ENCODE assay signal across 10 mouse cellular contexts in the genomic region with DNA sequence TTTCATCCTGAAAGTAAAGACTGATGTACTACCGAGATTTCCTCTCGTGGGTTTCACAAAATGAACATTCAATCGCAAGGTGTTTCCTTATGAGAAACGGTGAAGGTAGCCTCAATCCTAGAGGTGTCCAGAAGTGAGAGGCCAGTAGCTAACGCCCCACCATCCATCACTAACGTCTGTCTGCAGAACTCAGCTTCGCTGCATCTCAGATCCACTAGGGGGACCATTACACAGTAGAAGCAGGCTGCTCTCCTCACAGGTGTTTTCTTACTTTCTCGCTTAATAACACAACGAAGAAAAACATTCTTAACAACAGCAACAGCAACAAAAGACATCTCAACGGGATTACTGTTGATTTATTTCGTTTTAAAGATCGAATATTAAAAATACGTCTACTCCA.
DNase-seq lines count a peak whose midpoint lies in the region; ATAC-seq lines count a peak whose summit lies in the region.
"Had no signal": no experiment of that assay in that cellular context is flagged by ENCODE, and none has a peak within 500 bp of the region (broad histone marks: within the 10 kb centered on the region; RNA-seq: fewer than 3 reads in every experiment).

No protein-coding gene starts in this region.

- H3K36me3 ChIP-seq in embryonic facial prominence, embryonic 11.5 days (replicated peaks; ENCODE audit: control insufficient read depth, insufficient read depth, low read depth, low read length): no peaks in the 10 kb centered on the region
- H3K36me3 ChIP-seq in embryonic facial prominence, embryonic 10.5 days (replicated peaks): no peaks in the 10 kb centered on the region
- no peaks in the 10 kb centered on the region for H3K36me3 ChIP-seq in limb, embryonic 11.5 days (ENCODE audit: control insufficient read depth, insufficient read depth, low read length)
- peaks cover 4% of the 10 kb centered on the region; the same call in 1 of the 2 replicates for H3K36me3 ChIP-seq in limb, embryonic 10.5 days
- no peaks in the 10 kb centered on the region for H3K36me3 ChIP-seq in forebrain, embryonic 16.5 days (ENCODE audit: control insufficient read depth, insufficient read depth)
- H3K36me3 ChIP-seq: limb, embryonic 12.5 days had no signal

- H3K4me2 ChIP-seq in embryonic facial prominence, embryonic 11.5 days (ENCODE audit: low read depth, low read length): no peak overlapping the region
- H3K4me2 ChIP-seq in limb, embryonic 11.5 days (ENCODE audit: low read depth, severe bottlenecking): no peak overlapping the region
- H3K4me2 ChIP-seq in forebrain, embryonic 16.5 days (ENCODE audit: low read length): no peak overlapping the region
- H3K4me2 ChIP-seq: limb, embryonic 12.5 days had no signal

- DNase-seq in embryonic facial prominence, embryonic 11.5 days (ENCODE audit: low spot score): peak; percentile 53
- no peak for DNase-seq in embryonic facial prominence, embryonic 10.5 days (ENCODE audit: low spot score)
- peak; percentile 39 for DNase-seq in limb, embryonic 11.5 days (ENCODE audit: low spot score)
- no peak for DNase-seq in limb, embryonic 10.5 days (ENCODE audit: low spot score)
- peak; percentile 45 to 57 for DNase-seq in right cerebral cortex, adult 2 months (ENCODE audit: low spot score in 2 of 2)
- DNase-seq in urinary bladder, postnatal 4 days (ENCODE audit: low spot score in 2 of 2): no peak
- DNase-seq in heart, postnatal 36 days: no peak
- DNase-seq: adrenal gland, postnatal 36 days had no signal

- no peak overlapping the region for H3K4me3 ChIP-seq in embryonic facial prominence, embryonic 11.5 days (ENCODE audit: low read depth, low read length)
- no peak overlapping the region for H3K4me3 ChIP-seq in embryonic facial prominence, embryonic 10.5 days
- H3K4me3 ChIP-seq in limb, embryonic 11.5 days (ENCODE audit: low read depth, low read length): no peak overlapping the region
- H3K4me3 ChIP-seq in limb, embryonic 10.5 days: no peak overlapping the region
- H3K4me3 ChIP-seq in forebrain, embryonic 16.5 days (replicated peaks; ENCODE audit: low read length): no peak overlapping the region
- H3K4me3 ChIP-seq: limb, embryonic 12.5 days had no signal

- no peak overlapping the region for H3K9ac ChIP-seq in embryonic facial prominence, embryonic 11.5 days (replicated peaks; ENCODE audit: low read length)
- no peak overlapping the region for H3K9ac ChIP-seq in limb, embryonic 11.5 days (ENCODE audit: low read length)
- H3K9ac ChIP-seq in forebrain, embryonic 16.5 days (replicated peaks; ENCODE audit: low read depth, low read length): no peak overlapping the region
- H3K9ac ChIP-seq: limb, embryonic 12.5 days had no signal

- no peaks in the 10 kb centered on the region for H3K27me3 ChIP-seq in embryonic facial prominence, embryonic 11.5 days (ENCODE audit: control insufficient read depth, insufficient read depth, low read length)
- no peaks in the 10 kb centered on the region for H3K27me3 ChIP-seq in embryonic facial prominence, embryonic 10.5 days (replicated peaks; ENCODE audit: low read depth, poor library complexity, severe bottlenecking)
- H3K27me3 ChIP-seq in limb, embryonic 11.5 days (ENCODE audit: control insufficient read depth, insufficient read depth, low read length): no peaks in the 10 kb centered on the region
- 0 out of 2 replicates have a peak, but pooled peaks cover 3% of the 10 kb centered on the region for H3K27me3 ChIP-seq in limb, embryonic 10.5 days (ENCODE audit: low read depth, poor library complexity, severe bottlenecking)
- no peaks in the 10 kb centered on the region for H3K27me3 ChIP-seq in forebrain, embryonic 16.5 days (replicated peaks; ENCODE audit: control insufficient read depth, insufficient read depth, low read length)
- H3K27me3 ChIP-seq: limb, embryonic 12.5 days had no signal

- H3K4me1 ChIP-seq in embryonic facial prominence, embryonic 11.5 days (ENCODE audit: control insufficient read depth, insufficient read depth, low read length): no peaks in the 10 kb centered on the region
- H3K4me1 ChIP-seq in embryonic facial prominence, embryonic 10.5 days: peaks cover 13% of the 10 kb centered on the region
- no peaks in the 10 kb centered on the region for H3K4me1 ChIP-seq in limb, embryonic 11.5 days (ENCODE audit: control insufficient read depth, insufficient read depth, low read length)
- H3K4me1 ChIP-seq in limb, embryonic 10.5 days: no peaks in the 10 kb centered on the region
- H3K4me1 ChIP-seq in forebrain, embryonic 16.5 days (replicated peaks; ENCODE audit: control insufficient read depth, insufficient read depth, low read length): peaks cover 14% of the 10 kb centered on the region
- H3K4me1 ChIP-seq: limb, embryonic 12.5 days had no signal

- no peaks in the 10 kb centered on the region for H3K9me3 ChIP-seq in embryonic facial prominence, embryonic 11.5 days (replicated peaks; ENCODE audit: control insufficient read depth, low read length)
- peaks cover 5% of the 10 kb centered on the region for H3K9me3 ChIP-seq in embryonic facial prominence, embryonic 10.5 days
- no peaks in the 10 kb centered on the region for H3K9me3 ChIP-seq in limb, embryonic 11.5 days (ENCODE audit: control insufficient read depth, low read length)
- H3K9me3 ChIP-seq in limb, embryonic 10.5 days (replicated peaks): no peaks in the 10 kb centered on the region
- H3K9me3 ChIP-seq in forebrain, embryonic 16.5 days (ENCODE audit: control insufficient read depth, low read length): peaks cover 3% of the 10 kb centered on the region; the same call in 1 of the 2 replicates

- no peak for ATAC-seq in embryonic facial prominence, embryonic 11.5 days (replicated peaks; ENCODE audit: insufficient number of reproducible peaks, low FRiP score, low TSS enrichment, low read depth)
- no peak for ATAC-seq in limb, embryonic 11.5 days (ENCODE audit: insufficient number of reproducible peaks, low FRiP score, low TSS enrichment, low read depth)
- ATAC-seq in forebrain, embryonic 16.5 days: peak; percentile 64; the same call in 1 of the 2 replicates

- intact Hi-C loops in heart, postnatal 36 days (cut with DNase I): no loop called here

- 74% methylated on average over 13 of the region's 13 CpGs for WGBS in embryonic facial prominence, embryonic 11.5 days
- WGBS in embryonic facial prominence, embryonic 10.5 days: 78% methylated on average over 13 of the region's 13 CpGs
- 71% methylated on average over 13 of the region's 13 CpGs for WGBS in limb, embryonic 11.5 days
- WGBS in limb, embryonic 10.5 days: 76% methylated on average over 13 of the region's 13 CpGs
- 57% methylated on average over 13 of the region's 13 CpGs for WGBS in forebrain, embryonic 16.5 days

- no peak overlapping the region for H3K27ac ChIP-seq in embryonic facial prominence, embryonic 11.5 days (replicated peaks; ENCODE audit: low read depth, low read length)
- H3K27ac ChIP-seq in embryonic facial prominence, embryonic 10.5 days (replicated peaks): no peak overlapping the region
- no peak overlapping the region for H3K27ac ChIP-seq in limb, embryonic 11.5 days (replicated peaks; ENCODE audit: low read depth, low read length)
- H3K27ac ChIP-seq in limb, embryonic 10.5 days: no peak overlapping the region
- no peak overlapping the region for H3K27ac ChIP-seq in forebrain, embryonic 16.5 days (ENCODE audit: low read length)
- H3K27ac ChIP-seq: limb, embryonic 12.5 days had no signal

Comparison
In these comparisons a context has a peak if more than half of its experiments do, and no peak if none do; other contexts are left out.
1. DNase-seq: peak in embryonic facial prominence, embryonic 11.5 days (single experiment), limb, embryonic 11.5 days (single experiment) and right cerebral cortex, adult 2 months (2 of 2); none in embryonic facial prominence, embryonic 10.5 days (single experiment), limb, embryonic 10.5 days (single experiment), urinary bladder, postnatal 4 days (0 of 2) and heart, postnatal 36 days (0 of 2).